Mouse (Mus musculus) MEL (cell line): ENCODE data around the gene Nfe2l2.

Experiments used
- MYB ChIP-seq: IDR thresholded peaks from 2 replicates; pipeline ENCODE4 v1.6.1; 2011; ENCODE audit warnings: mild to moderate bottlenecking, low read depth, low read length, improper control_type of control experiment
- NELFE ChIP-seq: IDR thresholded peaks from 2 replicates; pipeline ENCODE4 v1.6.1; 2011; ENCODE audit warnings: low read depth, low read length, improper control_type of control experiment

- TF ChIP-seq NELFE, result no peak
- no peak for TF ChIP-seq MYB
These were observed 15.0 kb upstream of the Nfe2l2 start for GRCm38 (mm10) chr2:75719331-75719869.
